Mouse (Mus musculus) macrophage (primary cell): ENCODE measurements around the gene Becn1. TPM values are rescaled to one million over a fixed set of nuclear protein-coding genes. Genes with fewer than 3 reads are reported as not detected.

ENCODE experiments used
- H3K27ac ChIP-seq: fragments of 350-480 bp; formaldehyde crosslinking; 2 replicates; pipeline ENCODE4 v1.9.0; 2021
- H3K36me3 ChIP-seq: fragments of 350-480 bp; formaldehyde crosslinking; 2 replicates; pipeline ENCODE4 v1.9.0; 2021; ENCODE audit errors: inconsistent target
- H3K4me3 ChIP-seq: fragments of 350-480 bp; formaldehyde crosslinking; 2 replicates; pipeline ENCODE4 v1.9.0; 2021; ENCODE audit errors: inconsistent target
- H3K79me2 ChIP-seq: fragments of 350-480 bp; formaldehyde crosslinking; 2 replicates; pipeline ENCODE4 v1.9.0; 2021; ENCODE audit errors: inconsistent target
- WGBS: methylation state at CpG from one replicate; pipeline ENCODE4 v1.1.7; 2026; ENCODE audit warnings: inconsistent platforms; ENCODE audit not compliant: missing documents; 5-methylcytosine and 5-hydroxymethylcytosine counted together
- polyA plus RNA-seq: library from polyadenylated mRNA; stranded (reverse); fragments of 250-400 nt; gene quantifications from 3 replicates; pipeline ENCODE4 v1.2.4, GENCODE M21; 2018; ENCODE audit warnings: inconsistent platforms

Gene Becn1
- polyA plus RNA-seq, 1 experiment from 2014 or later = 89.3 TPM

GRCm38 (mm10) chr11:101300881-101301280 lies 1.2 kb downstream of the Becn1 start:
- H3K36me3 ChIP-seq = peaks cover 40% of the 10 kb centered on the region
- no peak overlapping the region for H3K27ac ChIP-seq
- WGBS = 74% methylated on average over 7 of the region's 7 CpGs
- peak overlapping the region; percentile 100 for H3K4me3 ChIP-seq
- peaks cover 62% of the 10 kb centered on the region for H3K79me2 ChIP-seq

DNA sequence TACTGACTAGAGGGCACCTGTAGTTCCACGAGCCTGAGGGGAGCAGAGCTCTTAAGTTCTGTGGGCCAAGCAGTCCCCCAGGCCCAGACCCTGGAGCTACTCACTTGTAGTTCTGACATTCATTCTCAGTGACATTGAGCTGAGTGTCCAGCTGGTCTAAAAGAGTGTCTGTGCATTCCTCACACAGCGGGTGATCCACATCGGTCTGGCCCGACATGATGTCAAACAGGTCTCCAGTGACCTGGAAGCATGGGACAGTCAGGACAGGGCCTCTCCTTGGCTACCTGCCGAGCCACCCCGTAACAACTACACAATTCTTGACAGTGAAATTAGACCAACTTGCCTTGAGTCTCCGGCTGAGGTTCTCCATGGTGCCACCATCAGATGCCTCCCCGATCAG lies 6.9 kb downstream of the Becn1 start:
- H3K27ac ChIP-seq = no peak overlapping the region
- 97% methylated on average over 8 of the region's 8 CpGs for WGBS
- H3K79me2 ChIP-seq = peaks cover 54% of the 10 kb centered on the region
- peaks cover 96% of the 10 kb centered on the region for H3K36me3 ChIP-seq
- no peak overlapping the region for H3K4me3 ChIP-seq

DNA sequence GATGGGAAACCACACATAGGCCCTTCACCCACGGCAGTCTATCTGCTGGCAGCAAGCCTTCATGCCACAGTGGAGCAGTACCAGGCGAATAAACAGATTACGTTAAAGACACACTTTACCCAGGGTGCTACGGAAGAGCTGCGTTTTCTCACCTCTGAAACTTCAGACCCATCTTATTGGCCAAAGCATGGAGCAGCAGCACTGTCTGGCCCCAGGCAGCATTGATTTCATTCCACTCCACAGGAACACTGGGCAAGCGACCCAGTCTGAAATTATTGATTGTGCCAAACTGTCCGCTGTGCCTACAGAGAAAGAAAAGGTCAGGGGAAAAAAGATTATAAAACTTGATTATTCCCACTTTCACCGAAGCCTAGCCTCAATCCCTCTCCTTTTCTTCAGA lies 10.9 kb downstream of the Becn1 start:
- 98% methylated on average over 8 of the region's 8 CpGs for WGBS
- Histone ChIP-seq H3K27ac (no peak overlapping the region), H3K36me3 (peaks cover 81% of the 10 kb centered on the region), H3K4me3 (no peak overlapping the region), H3K79me2 (peaks cover 14% of the 10 kb centered on the region; the same call in 1 of the 2 replicates)

DNA sequence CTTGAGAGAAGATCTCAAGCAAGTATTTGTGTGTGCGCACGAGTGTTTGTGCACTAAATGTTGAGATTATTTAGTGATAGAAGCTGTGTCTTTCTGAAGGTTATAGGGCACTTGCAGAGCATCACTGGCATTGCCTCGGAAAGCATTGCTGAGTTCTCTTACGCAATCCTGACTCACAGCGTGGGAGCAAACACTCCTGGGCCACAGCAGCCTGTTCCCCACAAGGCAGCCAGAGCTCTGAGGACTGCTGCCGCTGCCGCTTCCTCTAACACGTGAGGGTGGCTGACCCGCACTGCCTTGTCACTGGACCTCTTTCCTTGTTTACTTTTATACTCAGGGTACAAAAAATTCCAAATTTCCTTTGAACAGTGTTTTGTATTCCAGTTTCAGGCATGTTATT lies 14.8 kb downstream of the Becn1 start:
- H3K79me2 ChIP-seq = no peaks in the 10 kb centered on the region
- H3K4me3 ChIP-seq = no peak overlapping the region
- WGBS = 24% methylated on average over 9 of the region's 9 CpGs
- peaks cover 43% of the 10 kb centered on the region for H3K36me3 ChIP-seq
- H3K27ac ChIP-seq = no peak overlapping the region

DNA sequence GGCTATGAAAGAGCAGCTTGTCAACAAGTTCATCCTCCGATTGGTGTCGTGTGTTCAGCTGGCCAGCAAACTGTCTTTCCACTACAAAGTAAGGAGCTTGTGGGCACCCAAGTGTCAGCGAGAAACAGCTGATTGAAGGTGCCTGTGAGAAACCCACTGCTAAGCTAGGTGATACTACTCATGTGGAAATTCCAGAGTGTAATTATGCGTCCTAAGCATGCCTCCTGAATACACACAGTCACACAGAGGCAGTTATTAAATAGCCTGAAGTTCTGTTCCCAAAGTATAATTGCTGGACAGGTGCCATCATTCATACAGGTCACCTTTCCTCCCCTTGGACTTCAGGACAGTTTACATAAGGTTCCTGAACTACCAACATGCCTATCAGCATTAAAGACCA lies 18.3 kb downstream of the Becn1 start:
- Histone ChIP-seq H3K79me2 (no peaks in the 10 kb centered on the region), H3K4me3 (no peak overlapping the region), H3K27ac (no peak overlapping the region), H3K36me3 (peaks cover 8% of the 10 kb centered on the region; the same call in 1 of the 2 replicates)
- WGBS = 94% methylated on average over 4 of the region's 4 CpGs

DNA sequence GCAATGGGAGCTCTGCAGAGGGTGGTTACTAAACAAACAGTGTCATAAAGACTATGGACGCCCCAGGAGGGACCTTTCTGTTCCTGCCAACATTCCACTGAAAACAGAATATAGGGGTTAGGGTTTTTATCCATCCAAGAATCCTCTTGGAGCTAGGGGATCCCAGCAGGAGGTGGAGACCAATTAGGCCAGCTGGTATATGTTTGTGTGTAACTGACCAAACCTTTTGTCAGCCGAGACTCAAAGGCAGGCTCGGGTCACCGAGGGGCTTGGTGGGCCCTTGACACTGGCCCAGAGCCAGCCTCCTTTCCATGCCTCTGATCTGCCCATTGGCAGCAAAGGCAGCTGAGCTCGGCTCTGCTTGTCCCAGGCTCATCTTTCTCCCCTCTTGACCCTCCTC lies 19.2 kb downstream of the Becn1 start:
- Histone ChIP-seq H3K27ac (no peak overlapping the region), H3K79me2 (peaks cover 7% of the 10 kb centered on the region), H3K36me3 (no peaks in the 10 kb centered on the region), H3K4me3 (no peak overlapping the region)
- 86% methylated on average over 5 of the region's 5 CpGs for WGBS

- Histone ChIP-seq H3K36me3 (no peaks in the 10 kb centered on the region), H3K4me3 (no peak overlapping the region), H3K79me2 (peaks cover 14% of the 10 kb centered on the region), H3K27ac (no peak overlapping the region)
- 89% methylated on average over 6 of the region's 7 CpGs for WGBS
Measured at GRCm38 (mm10) chr11:101280837-101281236, 21.2 kb downstream of the Becn1 start.

- H3K79me2 ChIP-seq = peaks cover 14% of the 10 kb centered on the region
- peak overlapping the region; percentile 50; the same call in 1 of the 2 replicates for H3K27ac ChIP-seq
- WGBS = 79% methylated on average over 14 of the region's 14 CpGs
- peak overlapping the region; percentile 86 for H3K4me3 ChIP-seq
- no peaks in the 10 kb centered on the region for H3K36me3 ChIP-seq
Measured at GRCm38 (mm10) chr11:101279193-101279569, 22.9 kb downstream of the Becn1 start.

DNA sequence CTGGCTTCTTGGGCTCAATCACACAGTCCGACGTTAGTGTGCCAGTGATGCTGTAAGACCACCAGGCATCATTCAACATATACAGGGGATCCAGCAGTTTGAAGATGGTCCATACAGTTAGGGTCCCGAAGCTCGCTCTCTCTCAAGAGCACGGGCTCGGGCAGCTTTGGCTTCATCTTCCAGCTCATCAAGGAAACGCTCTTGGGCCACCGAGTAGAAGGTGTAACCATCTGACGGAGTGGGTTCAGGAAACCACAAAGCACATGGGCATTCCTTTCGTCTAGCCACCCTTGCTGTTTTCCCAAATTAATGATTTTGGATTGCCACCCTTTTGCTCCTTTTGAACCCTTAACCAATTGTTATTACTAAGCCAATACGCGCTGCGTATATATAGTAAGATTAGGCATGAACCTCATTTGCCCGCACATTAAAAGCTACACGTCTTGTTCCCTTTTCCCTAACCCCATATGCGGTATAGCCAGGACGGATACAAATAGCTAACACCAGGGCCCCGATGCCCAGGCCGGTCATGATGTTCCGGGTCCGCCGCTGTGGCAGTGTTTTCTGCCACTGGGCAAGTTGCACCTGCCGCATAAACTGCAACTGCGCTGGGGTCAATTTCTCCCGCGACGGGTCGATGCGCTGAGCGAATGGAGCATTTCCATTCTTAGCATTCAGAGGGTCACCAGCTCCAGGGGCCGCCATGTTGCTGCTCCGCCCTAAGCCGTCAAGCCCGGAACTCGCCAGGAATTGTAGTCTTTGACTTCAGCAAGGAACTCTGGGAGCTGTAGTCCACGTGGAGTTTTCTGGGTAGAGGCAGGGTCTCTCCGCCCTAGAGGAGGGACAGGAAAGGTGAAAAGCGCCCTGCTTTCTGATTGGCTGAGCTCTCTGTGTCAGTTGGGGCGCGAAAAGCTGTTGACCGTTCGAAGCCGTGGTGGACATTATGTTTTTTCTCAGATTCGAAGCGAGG lies 23.6 kb downstream of the Becn1 start, which contains the start of the genes Cntd1 and Coa3:
Gene Cntd1, plus strand, starts transcription at position 790 of the 970 bp plus-strand sequence.
Gene Coa3, minus strand, starts transcription at position 892 of the 970 bp plus-strand sequence.
- 6% methylated on average over 45 of the region's 45 CpGs for WGBS
- Histone ChIP-seq H3K36me3 (no peaks in the 10 kb centered on the region), H3K79me2 (peaks cover 14% of the 10 kb centered on the region), H3K27ac (peak within 1 kb of the TSS; percentile 50), H3K4me3 (peak within 1 kb of the TSS; percentile 86)

DNA sequence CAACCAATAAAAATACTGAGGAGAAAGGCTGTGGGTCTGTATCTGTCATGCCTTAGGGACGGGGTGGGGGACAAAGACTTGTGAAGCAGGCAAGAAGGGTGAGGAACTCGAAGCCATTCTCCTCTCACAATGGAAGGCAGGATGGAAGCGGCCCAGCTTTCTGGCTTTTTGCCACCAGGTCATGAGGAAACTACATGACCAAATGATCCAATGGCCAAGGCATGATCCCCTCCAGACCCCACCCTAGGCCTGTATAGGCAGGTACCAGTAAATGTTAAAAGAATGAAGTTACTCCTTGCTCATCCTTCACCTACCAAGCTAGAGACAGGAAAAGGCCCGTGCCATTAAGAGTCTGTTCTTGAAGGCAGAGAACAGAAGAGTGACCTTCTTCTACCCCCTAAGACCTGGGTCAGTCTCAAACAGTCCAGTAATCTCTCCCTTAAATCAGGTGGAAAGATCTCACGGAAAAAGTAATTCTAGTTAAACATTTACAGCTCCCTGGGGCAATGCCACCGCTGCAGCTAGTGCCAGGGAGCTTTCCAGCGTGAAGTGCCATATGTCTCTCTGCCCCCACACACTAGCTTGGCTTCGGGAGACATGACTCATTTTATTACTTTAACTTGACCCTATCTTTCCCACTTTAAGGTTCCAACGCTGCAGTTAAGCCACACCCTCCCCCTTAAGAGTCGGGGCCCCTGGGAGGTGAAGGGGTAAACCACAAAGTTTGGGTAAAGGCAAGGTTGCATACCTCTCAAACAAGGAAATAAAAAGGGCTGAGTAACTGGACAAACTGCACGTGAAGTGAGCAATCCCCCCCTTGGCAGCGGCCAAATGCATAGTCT lies 24.5 kb downstream of the Becn1 start:
- no peak overlapping the region for H3K27ac ChIP-seq
- 56% methylated on average over 12 of the region's 12 CpGs for WGBS

DNA sequence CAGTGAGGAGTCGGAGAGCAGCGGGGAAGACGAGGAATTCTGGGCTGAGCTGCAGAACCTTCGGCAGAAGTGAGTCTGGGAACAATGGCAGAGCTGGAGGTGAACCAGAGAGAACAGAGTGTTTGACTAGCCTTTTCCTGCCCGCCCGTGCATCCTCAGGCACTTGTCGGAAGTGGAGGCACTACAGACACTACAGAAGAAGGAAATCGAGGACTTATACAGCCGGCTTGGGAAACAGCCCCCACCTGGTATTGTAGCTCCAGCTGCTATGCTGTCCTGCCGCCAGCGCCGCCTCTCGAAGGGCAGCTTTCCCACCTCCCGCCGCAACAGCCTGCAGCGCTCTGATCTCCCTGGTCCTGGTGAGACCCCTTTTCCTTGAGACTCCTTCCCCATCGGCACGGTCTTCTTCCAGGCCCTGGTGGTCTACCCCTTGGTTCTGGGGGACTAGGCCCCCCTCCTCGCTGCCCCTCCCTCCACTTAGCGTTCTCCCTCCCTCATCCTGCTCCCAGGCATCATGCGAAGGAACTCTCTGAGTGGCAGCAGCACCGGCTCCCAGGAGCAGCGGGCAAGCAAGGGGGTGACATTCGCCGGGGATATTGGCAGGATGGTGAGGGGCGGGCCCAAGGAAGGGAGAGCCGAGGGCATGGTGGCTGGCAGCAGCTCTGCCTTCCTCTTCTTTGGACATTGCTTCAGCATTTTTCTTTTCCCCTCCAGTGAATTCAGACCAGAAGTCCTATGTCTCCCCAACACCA lies 25.6 kb downstream of the Becn1 start:
- Histone ChIP-seq H3K27ac (no peak overlapping the region), H3K36me3 (no peaks in the 10 kb centered on the region), H3K4me3 (no peak overlapping the region), H3K79me2 (peaks cover 14% of the 10 kb centered on the region)
- 78% methylated on average over 27 of the region's 27 CpGs for WGBS

More for the DNA sequence above, 24.5 kb downstream of the Becn1 start:
- Histone ChIP-seq H3K36me3 (no peaks in the 10 kb centered on the region), H3K79me2 (peaks cover 14% of the 10 kb centered on the region), H3K4me3 (peak overlapping the region; percentile 86)

DNA sequence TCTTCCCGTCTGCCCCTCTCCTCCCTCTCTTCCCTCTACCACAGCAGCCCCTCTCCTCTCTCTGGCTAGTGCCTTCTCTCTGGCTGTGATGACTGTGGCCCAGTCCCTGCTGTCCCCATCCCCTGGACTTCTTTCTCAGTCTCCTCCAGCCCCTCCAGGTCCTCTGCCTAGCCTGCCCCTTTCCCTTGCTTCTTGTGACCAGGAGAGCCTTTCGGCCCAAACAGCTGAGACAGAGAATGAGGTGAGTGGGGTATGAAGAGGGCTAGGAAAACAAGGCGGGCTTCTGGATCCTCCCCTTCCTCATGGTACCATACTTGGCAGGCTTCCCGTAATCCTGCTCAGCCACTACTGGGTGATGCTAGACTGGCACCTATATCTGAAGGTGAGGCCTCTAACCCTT lies 26.8 kb downstream of the Becn1 start:
- 77% methylated on average over 4 of the region's 4 CpGs for WGBS
- H3K27ac ChIP-seq = no peak overlapping the region
- H3K79me2 ChIP-seq = peaks cover 14% of the 10 kb centered on the region
- H3K4me3 ChIP-seq = no peak overlapping the region
- no peaks in the 10 kb centered on the region for H3K36me3 ChIP-seq

- H3K4me3 ChIP-seq = no peak overlapping the region
- H3K27ac ChIP-seq = no peak overlapping the region
- H3K36me3 ChIP-seq = no peaks in the 10 kb centered on the region
- peaks cover 2% of the 10 kb centered on the region; the same call in 1 of the 2 replicates for H3K79me2 ChIP-seq
- 81% methylated on average over 3 of the region's 3 CpGs for WGBS
Measured at GRCm38 (mm10) chr11:101272446-101272845, 29.6 kb downstream of the Becn1 start.

GRCm38 (mm10) chr11:101269577-101270116 lies 32.4 kb downstream of the Becn1 start:
- 51% methylated on average over 10 of the region's 10 CpGs for WGBS
- Histone ChIP-seq H3K36me3 (no peaks in the 10 kb centered on the region), H3K4me3 (no peak overlapping the region), H3K79me2 (no peaks in the 10 kb centered on the region), H3K27ac (no peak overlapping the region)
